Mouse (Mus musculus) R1 (cell line): ENCODE data around the gene Birc3.
A peak's percentile ranks its signal among the peaks of the same experiment; 100 is the strongest.

ENCODE experiments used
- DNase-seq: peaks from one replicate; pipeline ENCODE4 v3.0.0-alpha.2; 2018; ENCODE audit warnings: low read depth, low spot score

Birc3 gene

GRCm38 (mm10) chr9:7822758-7823157 is 50.2 kb downstream of the Birc3 start:
- no peak for DNase-seq

DNA sequence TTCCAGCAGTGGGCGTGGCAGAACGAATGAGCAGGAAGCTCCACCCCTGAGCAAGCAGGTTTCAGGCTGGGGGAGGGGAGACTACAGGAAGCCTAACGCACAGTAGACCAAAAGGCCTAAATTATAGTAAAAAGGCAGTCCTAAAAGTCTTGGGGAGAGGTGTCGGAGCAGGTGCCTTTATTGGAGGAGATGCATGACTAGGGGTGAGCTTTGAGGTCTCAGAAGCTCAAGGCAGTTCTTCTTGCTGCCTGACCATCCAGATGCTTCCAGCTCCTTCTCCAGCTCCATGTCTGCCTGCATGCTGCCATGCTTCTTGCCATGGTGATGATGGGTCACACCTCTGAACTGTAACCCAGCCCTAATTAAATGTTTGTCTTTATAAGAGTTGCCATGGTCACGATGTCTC is 67.9 kb downstream of the Birc3 start:
- DNase-seq: peak; percentile 87
